Mouse (Mus musculus): ENCODE measurements around the gene Pianp. TPM values are rescaled to one million over a fixed set of nuclear protein-coding genes. Genes with fewer than 3 reads are reported as not detected.
A peak's percentile ranks its signal among the peaks of the same experiment; 100 is the strongest.

Pianp gene
- polyA plus RNA-seq, 1 experiment from 2014 or later: 10.0 TPM

DNA sequence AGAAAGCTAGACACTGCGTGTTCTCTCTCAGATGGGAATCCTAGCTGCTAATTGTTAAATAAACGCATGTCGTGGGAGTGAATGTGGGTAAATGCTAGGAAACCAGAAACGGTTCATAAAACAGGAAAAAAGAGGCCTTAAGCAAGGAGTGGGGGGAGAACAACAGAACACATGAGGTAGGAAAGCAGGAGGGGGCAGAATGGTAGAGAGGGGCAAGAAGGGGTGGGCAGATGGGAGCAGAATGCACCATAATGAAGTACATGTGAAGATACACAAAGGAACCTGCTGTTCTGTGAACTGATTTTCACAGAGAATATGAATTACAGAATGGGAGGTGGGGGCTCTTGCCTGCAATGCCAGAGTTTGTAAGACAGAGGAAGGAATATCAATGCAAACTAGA lies 4.3 kb upstream of the Pianp start:
- ATAC-seq (ENCODE audit: insufficient number of reproducible peaks, insufficient read depth, low FRiP score, low TSS enrichment, low read depth): no peak
- peaks cover 63% of the 10 kb centered on the region for H3K27me3 ChIP-seq
- H3K4me3 ChIP-seq: no peak overlapping the region
- WGBS: 65% methylated on average over 4 of the region's 4 CpGs
- H3K4me1 ChIP-seq: peaks cover 10% of the 10 kb centered on the region
- no peak overlapping the region for H3K4me2 ChIP-seq
- H3K27ac ChIP-seq: no peak overlapping the region
- no peaks in the 10 kb centered on the region for H3K9me3 ChIP-seq
- H3K36me3 ChIP-seq: no peaks in the 10 kb centered on the region
- H3K9ac ChIP-seq: no peak overlapping the region

DNA sequence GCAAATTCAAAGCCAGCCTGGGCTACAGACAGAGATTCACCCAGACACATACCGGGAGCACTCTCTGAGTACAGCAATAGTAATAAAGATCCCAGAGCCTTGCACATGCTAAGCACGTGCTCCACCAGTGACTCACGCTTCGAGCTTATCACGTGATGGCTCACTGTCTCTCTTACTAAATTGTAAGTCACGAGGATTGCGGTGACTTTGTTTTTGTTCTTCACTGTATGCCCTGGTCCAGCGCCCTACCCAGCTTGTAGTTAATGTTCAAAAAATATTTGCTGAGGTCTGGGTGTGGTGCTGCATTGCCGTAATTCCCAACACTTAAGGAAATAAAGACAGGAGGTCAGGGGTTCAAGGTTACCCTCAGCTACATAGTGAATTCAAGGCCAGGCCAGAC lies 3.1 kb upstream of the Pianp start:
- no peak overlapping the region for H3K9ac ChIP-seq
- no peaks in the 10 kb centered on the region for H3K9me3 ChIP-seq
- peaks cover 70% of the 10 kb centered on the region for H3K27me3 ChIP-seq
- no peak overlapping the region for H3K4me3 ChIP-seq
- no peak for ATAC-seq (ENCODE audit: insufficient number of reproducible peaks, insufficient read depth, low FRiP score, low TSS enrichment, low read depth)
- no peak overlapping the region for H3K27ac ChIP-seq
- peaks cover 21% of the 10 kb centered on the region for H3K4me1 ChIP-seq
- H3K4me2 ChIP-seq: no peak overlapping the region
- H3K36me3 ChIP-seq: no peaks in the 10 kb centered on the region
- WGBS: 78% methylated on average over 9 of the region's 9 CpGs

DNA sequence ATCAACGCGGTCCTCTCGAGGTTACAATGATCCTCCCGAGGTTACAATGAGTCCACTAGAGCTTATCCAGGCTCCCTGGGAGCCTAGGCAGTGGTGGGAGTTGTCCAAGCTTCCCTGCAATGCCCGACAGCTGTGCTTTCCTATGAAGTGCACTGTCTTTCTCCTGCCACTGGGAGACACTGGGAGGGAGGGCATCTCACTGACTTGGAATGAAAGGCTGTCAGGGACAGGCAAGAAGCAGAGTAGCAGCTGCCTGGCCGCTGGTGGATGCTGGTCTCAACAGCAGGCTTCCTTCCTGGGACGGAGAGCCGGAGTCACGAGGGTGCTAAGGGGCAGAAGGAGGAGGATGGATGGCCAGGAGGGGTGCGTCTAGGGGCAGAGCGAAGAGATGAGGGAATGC lies 2.6 kb upstream of the Pianp start:
- 0 out of 2 replicates have a peak overlapping the region, but pooled peaks have one; percentile 3 for H3K4me2 ChIP-seq
- peak overlapping the region; percentile 54; the same call in 1 of the 2 replicates for H3K9ac ChIP-seq
- H3K27me3 ChIP-seq: peaks cover 75% of the 10 kb centered on the region
- H3K4me1 ChIP-seq: peaks cover 26% of the 10 kb centered on the region
- H3K4me3 ChIP-seq: no peak overlapping the region
- H3K36me3 ChIP-seq: no peaks in the 10 kb centered on the region
- 13% methylated on average over 11 of the region's 11 CpGs for whole genome bisulfite sequencing
- no peak overlapping the region for H3K27ac ChIP-seq
- H3K9me3 ChIP-seq: no peaks in the 10 kb centered on the region
- no peak for ATAC-seq (ENCODE audit: insufficient number of reproducible peaks, insufficient read depth, low FRiP score, low TSS enrichment, low read depth)

DNA sequence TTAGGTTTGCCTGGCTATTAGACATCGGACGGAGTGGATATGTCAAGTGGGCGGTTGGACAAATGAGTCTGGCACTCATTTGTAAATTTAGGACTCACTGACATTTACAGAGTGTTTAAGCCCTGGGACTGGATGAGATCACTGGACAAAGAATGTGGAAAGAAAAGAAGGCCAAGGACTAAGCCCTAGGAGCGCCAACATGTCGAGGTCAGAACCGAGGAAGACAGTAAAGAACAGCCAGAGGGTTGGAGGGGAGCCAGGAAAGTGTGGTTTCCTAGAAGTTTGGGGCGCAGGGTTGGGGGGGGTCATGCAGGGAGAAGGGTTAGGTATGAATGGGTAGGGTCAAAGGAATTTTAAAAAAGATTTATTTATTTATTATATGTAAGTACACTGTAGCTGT lies 1.2 kb upstream of the Pianp start:
- H3K4me3 ChIP-seq: no peak overlapping the region
- H3K27me3 ChIP-seq: peaks cover 89% of the 10 kb centered on the region
- H3K4me2 ChIP-seq: no peak overlapping the region
- WGBS: 85% methylated on average over 7 of the region's 7 CpGs
- no peak overlapping the region for H3K27ac ChIP-seq
- H3K9me3 ChIP-seq: no peaks in the 10 kb centered on the region
- H3K36me3 ChIP-seq: no peaks in the 10 kb centered on the region
- H3K9ac ChIP-seq: no peak overlapping the region
- ATAC-seq (ENCODE audit: insufficient number of reproducible peaks, insufficient read depth, low FRiP score, low TSS enrichment, low read depth): no peak
- H3K4me1 ChIP-seq: peaks cover 33% of the 10 kb centered on the region

DNA sequence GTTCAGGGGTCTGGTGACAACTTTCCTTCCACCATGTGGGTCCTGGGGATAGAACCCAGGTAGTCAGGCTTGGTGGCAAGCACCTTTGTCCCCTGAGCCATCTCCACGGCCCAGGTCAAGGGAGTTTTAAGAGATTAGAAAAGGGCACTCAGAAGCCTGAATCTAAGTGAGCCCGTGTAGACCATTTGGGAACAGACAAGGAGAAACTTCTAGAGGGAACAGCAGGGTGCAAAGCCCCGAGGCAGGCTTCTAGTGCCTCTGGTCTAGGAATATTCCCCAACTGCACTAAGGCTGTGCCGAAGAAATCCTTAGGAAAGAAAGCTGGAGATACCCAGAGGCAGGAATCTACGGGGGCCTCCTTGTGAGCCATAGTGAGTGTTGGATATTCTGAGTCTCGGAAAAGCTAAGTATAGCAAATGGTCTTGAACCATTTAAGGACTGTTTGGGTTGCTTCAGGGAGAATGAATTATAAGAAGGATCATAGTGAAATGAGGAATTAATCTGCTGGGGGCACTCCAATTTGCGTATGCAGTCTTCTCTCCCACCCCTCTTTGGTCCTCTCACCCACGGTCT lies 577 bp upstream of the Pianp start:
- Histone ChIP-seq H3K36me3 (no peaks in the 10 kb centered on the region), H3K27me3 (peaks cover 96% of the 10 kb centered on the region), H3K9ac (peak overlapping the region; percentile 77), H3K4me2 (peak overlapping the region; percentile 99), H3K9me3 (no peaks in the 10 kb centered on the region), H3K4me3 (peak overlapping the region; percentile 60), H3K27ac (no peak overlapping the region), H3K4me1 (peaks cover 33% of the 10 kb centered on the region)
- no peak for ATAC-seq (ENCODE audit: insufficient number of reproducible peaks, insufficient read depth, low FRiP score, low TSS enrichment, low read depth)
- WGBS: 37% methylated on average over 8 of the region's 8 CpGs

DNA sequence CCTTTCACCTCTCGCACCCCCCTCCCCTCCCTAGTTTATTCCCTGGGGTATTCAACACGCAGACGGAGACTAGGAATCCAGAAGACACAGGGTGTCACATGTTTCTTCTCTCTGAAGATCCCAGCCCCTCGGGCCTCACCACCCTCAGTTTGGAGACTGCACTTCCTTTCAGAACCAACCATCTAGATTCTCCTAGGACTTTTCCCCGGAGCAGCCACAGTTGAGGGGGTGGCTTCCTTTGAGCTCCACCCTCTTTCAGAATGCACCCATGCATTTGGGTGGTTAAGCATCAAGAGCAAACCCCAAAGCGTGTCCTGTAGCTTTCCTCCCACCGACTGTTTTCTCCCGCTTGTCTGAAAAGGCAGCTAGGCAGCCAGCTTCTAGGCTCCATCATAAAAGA lies 1.6 kb downstream of the Pianp start:
- peak overlapping the region; percentile 99 for H3K4me2 ChIP-seq
- no peak overlapping the region for H3K9ac ChIP-seq
- H3K36me3 ChIP-seq: no peaks in the 10 kb centered on the region
- no peak overlapping the region for H3K27ac ChIP-seq
- no peak for ATAC-seq (ENCODE audit: insufficient number of reproducible peaks, insufficient read depth, low FRiP score, low TSS enrichment, low read depth)
- H3K9me3 ChIP-seq: no peaks in the 10 kb centered on the region
- whole genome bisulfite sequencing: 8% methylated on average over 8 of the region's 8 CpGs
- peak overlapping the region; percentile 60 for H3K4me3 ChIP-seq
- H3K27me3 ChIP-seq: peaks cover 99% of the 10 kb centered on the region
- peaks cover 33% of the 10 kb centered on the region for H3K4me1 ChIP-seq

DNA sequence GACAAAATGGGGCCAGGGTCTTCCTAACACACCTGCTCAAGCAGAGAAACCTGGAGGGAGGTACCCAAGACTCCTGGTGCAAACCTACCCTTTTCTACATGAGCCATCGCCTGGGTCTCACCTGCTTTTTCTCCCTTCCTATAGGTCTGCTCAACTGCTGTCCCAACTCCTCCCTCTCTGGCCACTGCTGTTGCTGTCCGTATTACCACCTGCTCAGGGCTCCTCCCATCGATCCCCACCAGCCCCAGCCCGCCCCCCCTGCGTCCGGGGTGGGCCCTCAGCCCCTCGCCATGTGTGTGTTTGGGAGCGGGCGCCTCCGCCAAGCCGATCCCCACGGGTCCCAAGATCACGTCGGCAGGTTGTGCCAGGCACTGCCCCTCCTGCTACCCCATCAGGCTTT lies 2.6 kb downstream of the Pianp start:
- ATAC-seq (ENCODE audit: insufficient number of reproducible peaks, insufficient read depth, low FRiP score, low TSS enrichment, low read depth): no peak
- 0 out of 2 replicates have a peak overlapping the region, but pooled peaks have one; percentile 1 for H3K4me3 ChIP-seq
- no peak overlapping the region; the same call in 1 of the 2 replicates for H3K4me2 ChIP-seq
- H3K36me3 ChIP-seq: no peaks in the 10 kb centered on the region
- WGBS: 27% methylated on average over 14 of the region's 14 CpGs
- no peaks in the 10 kb centered on the region for H3K9me3 ChIP-seq
- H3K9ac ChIP-seq: no peak overlapping the region
- no peak overlapping the region for H3K27ac ChIP-seq
- H3K4me1 ChIP-seq: peaks cover 33% of the 10 kb centered on the region
- H3K27me3 ChIP-seq: peaks cover 96% of the 10 kb centered on the region

DNA sequence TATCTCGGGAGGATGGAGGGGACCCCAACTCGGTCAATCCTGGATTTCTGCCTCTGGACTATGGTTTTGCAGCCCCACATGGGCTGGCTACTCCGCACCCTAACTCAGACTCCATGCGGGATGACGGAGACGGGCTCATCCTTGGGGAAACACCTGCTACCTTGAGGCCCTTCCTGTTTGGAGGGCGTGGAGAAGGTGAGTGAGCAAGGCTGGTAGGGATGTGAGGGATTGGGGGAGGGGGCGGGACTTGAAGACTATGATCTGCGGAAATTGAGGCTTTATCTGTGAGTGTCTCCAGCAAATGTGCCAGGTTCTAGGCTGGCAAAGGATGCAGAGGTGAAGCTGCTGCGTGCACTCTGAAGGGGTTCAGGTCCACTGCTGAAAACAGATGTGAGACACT lies 3.1 kb downstream of the Pianp start:
- H3K36me3 ChIP-seq: no peaks in the 10 kb centered on the region
- no peak overlapping the region for H3K27ac ChIP-seq
- H3K9me3 ChIP-seq: no peaks in the 10 kb centered on the region
- H3K4me3 ChIP-seq: no peak overlapping the region
- 25% methylated on average over 10 of the region's 10 CpGs for WGBS
- no peak overlapping the region for H3K9ac ChIP-seq
- H3K27me3 ChIP-seq: peaks cover 92% of the 10 kb centered on the region
- ATAC-seq (ENCODE audit: insufficient number of reproducible peaks, insufficient read depth, low FRiP score, low TSS enrichment, low read depth): no peak
- H3K4me1 ChIP-seq: peaks cover 33% of the 10 kb centered on the region
- H3K4me2 ChIP-seq: no peak overlapping the region; the same call in 1 of the 2 replicates

DNA sequence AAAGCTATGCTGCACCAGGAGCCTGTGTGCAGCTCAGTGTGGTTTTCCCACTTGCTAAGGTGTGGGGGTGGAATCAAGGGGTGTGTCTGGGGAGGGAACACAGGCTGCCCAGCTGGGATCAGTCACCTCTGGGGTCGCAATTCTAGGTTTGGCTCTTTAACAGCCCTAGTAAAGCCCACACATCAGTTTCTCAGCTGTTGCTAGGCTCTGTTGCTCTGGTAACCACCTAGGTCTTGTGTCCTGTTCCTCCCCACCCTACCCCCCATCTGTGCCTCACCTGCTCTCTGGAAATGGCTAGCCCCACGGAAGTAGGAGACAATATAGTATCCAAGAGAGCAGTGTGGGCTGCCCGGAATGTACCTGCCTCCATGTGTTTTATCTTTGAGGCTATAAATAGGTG lies 7.2 kb downstream of the Pianp start:
- ATAC-seq (ENCODE audit: insufficient number of reproducible peaks, insufficient read depth, low FRiP score, low TSS enrichment, low read depth): no peak
- Histone ChIP-seq H3K36me3 (no peaks in the 10 kb centered on the region), H3K9ac (no peak overlapping the region), H3K27ac (no peak overlapping the region), H3K4me3 (no peak overlapping the region), H3K9me3 (no peaks in the 10 kb centered on the region), H3K27me3 (peaks cover 51% of the 10 kb centered on the region), H3K4me2 (no peak overlapping the region), H3K4me1 (peaks cover 20% of the 10 kb centered on the region)
- WGBS: 56% methylated on average over 3 of the region's 3 CpGs

DNA sequence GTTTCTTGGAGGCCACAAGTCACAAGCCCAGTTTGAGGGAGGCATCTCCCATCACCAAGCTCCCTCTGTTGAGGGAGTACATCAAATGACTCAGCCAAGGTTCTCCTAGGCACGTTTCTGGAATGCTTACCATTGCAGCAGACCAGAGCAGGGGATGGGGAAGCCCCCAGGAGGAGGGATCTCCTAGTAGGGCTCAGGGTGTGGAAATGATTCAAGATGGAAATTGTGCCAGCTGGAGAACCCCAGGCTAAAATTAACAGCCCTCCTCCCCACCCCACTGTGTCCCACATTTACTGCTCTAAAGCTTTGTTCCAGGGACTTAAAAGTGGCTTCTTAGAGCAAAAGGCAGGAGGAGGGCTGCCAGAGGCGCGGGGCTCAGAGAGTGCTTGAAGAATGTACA lies 8.6 kb downstream of the Pianp start:
- H3K27ac ChIP-seq: no peak overlapping the region
- H3K9ac ChIP-seq: 0 out of 2 replicates have a peak overlapping the region, but pooled peaks have one; percentile 27

DNA sequence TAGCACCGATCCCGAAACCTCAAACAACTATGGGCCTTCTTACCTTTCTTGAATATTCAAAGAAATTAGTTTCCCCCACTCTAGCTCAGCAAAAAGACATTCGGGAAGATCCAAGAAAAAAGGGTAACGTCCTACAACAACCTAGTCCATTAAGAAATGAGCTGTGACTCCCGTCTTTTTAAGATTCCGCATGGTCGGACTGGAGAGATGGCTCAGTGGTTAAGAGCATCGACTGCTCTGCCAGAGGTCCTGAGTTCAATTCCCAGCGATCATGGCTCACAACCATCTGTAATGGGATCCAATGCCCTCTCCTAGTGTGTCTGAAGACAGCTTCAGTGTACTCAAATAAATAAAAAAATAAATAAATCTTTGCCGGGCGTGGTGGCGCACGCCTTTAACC lies 11.6 kb downstream of the Pianp start:
- Histone ChIP-seq H3K9ac (peak overlapping the region; percentile 72), H3K27me3 (peaks cover 8% of the 10 kb centered on the region), H3K4me1 (peaks cover 39% of the 10 kb centered on the region), H3K27ac (peak overlapping the region; percentile 99), H3K4me2 (peak overlapping the region; percentile 90), H3K36me3 (peaks cover 21% of the 10 kb centered on the region), H3K4me3 (peak overlapping the region; percentile 69), H3K9me3 (no peaks in the 10 kb centered on the region)
- WGBS: 43% methylated on average over 13 of the region's 13 CpGs
- no peak for ATAC-seq (ENCODE audit: insufficient number of reproducible peaks, insufficient read depth, low FRiP score, low TSS enrichment, low read depth)

More for the DNA sequence above, 8.6 kb downstream of the Pianp start:
- 36% methylated on average over 3 of the region's 3 CpGs for WGBS
- no peaks in the 10 kb centered on the region for H3K36me3 ChIP-seq
- ATAC-seq (ENCODE audit: insufficient number of reproducible peaks, insufficient read depth, low FRiP score, low TSS enrichment, low read depth): no peak
- H3K4me1 ChIP-seq: peaks cover 15% of the 10 kb centered on the region
- no peak overlapping the region for H3K4me2 ChIP-seq
- no peaks in the 10 kb centered on the region for H3K9me3 ChIP-seq
- H3K27me3 ChIP-seq: peaks cover 38% of the 10 kb centered on the region
- no peak overlapping the region for H3K4me3 ChIP-seq

DNA sequence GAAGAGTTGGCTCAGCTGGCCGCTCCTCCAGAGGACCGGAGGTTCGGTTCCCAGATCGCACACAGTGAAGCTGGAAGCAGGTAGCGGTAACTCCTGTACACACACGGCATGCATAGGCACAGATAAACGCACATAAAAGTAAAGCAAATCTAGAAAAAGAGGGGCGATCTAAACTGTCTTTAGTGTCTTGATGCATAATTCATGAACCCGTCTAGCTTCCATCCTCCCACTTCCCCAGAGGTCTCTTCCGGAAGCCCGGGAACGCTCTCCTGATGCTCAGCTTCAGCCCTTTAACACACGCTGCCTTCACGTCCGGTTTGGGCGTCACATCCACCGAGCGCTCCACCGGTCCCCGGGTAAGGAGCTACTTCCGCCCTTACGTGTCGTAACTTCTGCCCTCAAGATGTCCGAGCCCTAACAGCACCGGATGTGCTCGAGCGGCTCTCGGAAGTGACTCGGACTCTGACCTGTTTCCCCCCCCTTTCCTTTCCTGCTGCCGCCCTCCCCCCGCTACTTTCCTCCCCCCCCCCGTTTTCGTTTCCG lies 12.2 kb downstream of the Pianp start:
- Histone ChIP-seq H3K27me3 (peaks cover 2% of the 10 kb centered on the region; the same call in 1 of the 2 replicates), H3K9ac (peak overlapping the region; percentile 95), H3K27ac (peak overlapping the region; percentile 99), H3K36me3 (peaks cover 24% of the 10 kb centered on the region), H3K4me2 (peak overlapping the region; percentile 90), H3K9me3 (no peaks in the 10 kb centered on the region), H3K4me3 (peak overlapping the region; percentile 69), H3K4me1 (peaks cover 39% of the 10 kb centered on the region)
- under 1% methylated on average over 32 of the region's 34 CpGs for WGBS
- peak; percentile 95 for ATAC-seq (ENCODE audit: insufficient number of reproducible peaks, insufficient read depth, low FRiP score, low TSS enrichment, low read depth)
